ENCODE assay signal across 13 mouse cellular contexts in the genomic region with DNA sequence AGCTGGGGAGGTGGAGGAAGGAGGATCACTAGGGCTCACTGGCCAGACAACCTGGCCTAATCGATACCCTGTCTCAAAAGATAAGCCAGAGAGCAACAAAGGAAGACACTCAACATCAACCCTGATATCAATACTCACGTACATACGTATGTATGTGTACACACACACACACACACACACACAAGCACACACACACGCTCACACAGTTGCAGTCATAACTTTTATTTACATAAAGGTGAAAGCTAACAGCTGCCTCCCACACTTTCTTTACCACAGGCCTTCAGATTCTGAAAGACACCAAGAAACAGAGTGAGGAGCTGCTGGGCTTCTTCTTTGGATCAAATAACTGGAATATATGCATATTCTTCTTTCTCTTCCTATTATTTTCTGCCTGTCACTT.
"Had no signal": no experiment of that assay in that cellular context is flagged by ENCODE, and none has a peak within 500 bp of the region (broad histone marks: within the 10 kb centered on the region; RNA-seq: fewer than 3 reads in every experiment).

No protein-coding gene starts in this region.

- DNase-seq: lung, adult 18-20 months; lung, embryonic 14.5 days; lung, postnatal 10 days; lung, postnatal 4 days; midbrain, embryonic 14.5 days; retina, postnatal 1 day; right cerebral cortex, adult 18-20 months; right cerebral cortex, postnatal 25 days; right cerebral cortex, postnatal 4 days; spleen, adult 18-20 months; thymus, adult 18-20 months; thymus, postnatal 14 days; thymus, postnatal 36 days had no signal
